Mouse (Mus musculus): Measurements from ENCODE around the gene Chpt1. TPM values are rescaled to one million over a fixed set of nuclear protein-coding genes. Genes with fewer than 3 reads are reported as not detected.

Chpt1 gene
- polyA plus RNA-seq (2012; rRNA removed), result 7.1 and 7.3 TPM in 2 replicates

DNA sequence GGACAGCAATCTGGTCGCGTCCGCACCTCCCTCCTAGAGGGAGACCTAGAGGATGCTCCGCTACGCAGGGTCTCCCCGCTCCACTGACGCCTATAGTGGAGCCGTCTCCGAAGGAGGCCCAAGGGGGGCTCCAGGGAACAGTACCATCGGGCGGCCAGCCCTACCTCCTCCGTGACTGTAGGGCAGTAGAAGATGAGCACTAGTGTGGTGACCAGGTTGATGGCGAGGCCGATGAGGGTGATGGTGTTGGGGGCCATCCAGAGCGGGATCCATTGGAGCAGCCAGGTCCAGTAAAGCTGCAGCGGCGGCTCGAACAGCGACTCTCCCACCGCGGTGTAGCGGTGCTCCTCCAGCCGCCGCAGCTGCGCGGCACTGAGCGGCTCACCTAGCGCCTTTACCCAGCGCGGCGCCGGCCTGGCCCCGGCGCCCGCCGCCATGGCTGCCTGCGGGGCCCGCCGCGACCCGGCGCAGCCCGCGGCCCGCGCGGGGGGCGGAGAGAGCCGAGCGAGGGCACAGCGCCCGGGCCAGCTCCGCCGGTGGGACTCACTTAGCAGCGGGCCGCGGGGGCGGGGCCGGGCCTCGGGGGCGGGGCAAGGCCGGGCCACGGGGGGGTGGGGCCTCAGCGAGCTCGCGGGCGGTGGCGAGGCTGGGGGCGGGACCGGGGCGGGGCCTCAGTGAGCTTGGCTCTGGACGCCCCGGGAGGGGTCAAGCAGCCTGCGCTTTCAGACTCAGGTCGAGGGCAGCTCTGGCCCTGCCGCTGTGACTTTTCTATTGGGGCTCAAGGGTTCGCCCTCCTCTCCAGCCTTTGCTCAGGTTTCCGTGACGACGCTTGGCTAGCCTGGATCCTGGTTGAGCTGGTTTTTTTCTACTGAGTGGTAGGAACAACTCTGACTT, at the start of gene Chpt1:
TSS of gene Chpt1 (minus strand) at position 653 of the 894 bp plus-strand sequence.

GRCm38 (mm10) chr10:88459502-88459992, 44.3 kb downstream of the Chpt1 start, which contains the start of gene Sycp3:
Gene Sycp3 (plus strand): TSS chr10:88459569.

Other genes starting within 250 kb of the Chpt1 start
- gene Dram1, start 125.0 kb downstream of the Chpt1 start, polyA plus RNA-seq (2012; rRNA removed), result 2.1 and 2.2 TPM in 2 replicates
- 54.1 and 59.3 TPM in 2 replicates for gene Gnptab, start 124.9 kb downstream of the Chpt1 start, polyA plus RNA-seq (2012; rRNA removed)
- gene Sycp3, start 44.5 kb downstream of the Chpt1 start, polyA plus RNA-seq (2012; rRNA removed), result 0.40 and 0.57 TPM in 2 replicates
- gene Mybpc1, start 101.1 kb upstream of the Chpt1 start, polyA plus RNA-seq (2012; rRNA removed), result 4.1 and 32.7 TPM in 2 replicates
- gene Spic, start 180.9 kb upstream of the Chpt1 start, polyA plus RNA-seq (2012; rRNA removed), result 0.04 TPM in 1 of 2 replicates, not detected in the other
- gene Arl1, start 226.8 kb upstream of the Chpt1 start, polyA plus RNA-seq (2012; rRNA removed), result 87.4 and 104 TPM in 2 replicates

Measured in central nervous system, embryonic 18 days (tissue).